Mouse (Mus musculus) midbrain, embryonic 12.5 days (tissue): Measurements from ENCODE around the gene Plau. TPM values are rescaled to one million over a fixed set of nuclear protein-coding genes. Genes with fewer than 3 reads are reported as not detected.

Experiments used
- ATAC-seq: fragments of 200-750 bp; cut with Nextera tagmentation; 2 replicates; pipeline ENCODE4 v1.8.0; 2017; ENCODE audit warnings: low read depth, moderate TSS enrichment, moderate library complexity; ENCODE audit not compliant: low FRiP score
- H3K27ac ChIP-seq: fragments of 300-500 bp; sonication (generic); replicated peaks from 2 replicates; pipeline ENCODE4 v1.5.1; 2016; ENCODE audit warnings: mild to moderate bottlenecking
- H3K27me3 ChIP-seq: fragments of 300-500 bp; sonication (generic); 2 replicates; pipeline ENCODE4 v1.6.1; 2016; ENCODE audit warnings: mild to moderate bottlenecking
- H3K36me3 ChIP-seq: fragments of 300-500 bp; sonication (generic); 2 replicates; pipeline ENCODE4 v1.6.1; 2016
- H3K4me1 ChIP-seq: fragments of 300-500 bp; sonication (generic); 2 replicates; pipeline ENCODE4 v1.6.1; 2016
- H3K4me2 ChIP-seq: fragments of 300-500 bp; sonication (generic); replicated peaks from 2 replicates; pipeline ENCODE4 v1.6.1; 2016; ENCODE audit warnings: mild to moderate bottlenecking, moderate library complexity
- H3K4me3 ChIP-seq: fragments of 300-500 bp; sonication (generic); 2 replicates; pipeline ENCODE4 v1.5.1; 2016; ENCODE audit warnings: mild to moderate bottlenecking
- H3K9ac ChIP-seq: fragments of 300-500 bp; sonication (generic); replicated peaks from 2 replicates; pipeline ENCODE4 v1.6.1; 2016; ENCODE audit warnings: mild to moderate bottlenecking, moderate library complexity
- H3K9me3 ChIP-seq: fragments of 300-500 bp; sonication (generic); 2 replicates; pipeline ENCODE4 v1.6.1; 2016; ENCODE audit warnings: mild to moderate bottlenecking
- WGBS: fragments of 180-500 bp; shearing (Covaris S2); methylation state at CpG from one replicate; pipeline ENCODE4 v1.1.7; 2016; 5-methylcytosine and 5-hydroxymethylcytosine counted together
- polyA plus RNA-seq: library from polyadenylated mRNA; unstranded; fragments of >200 nt; fragmentation: Nextera tagmentation; extraction: Ambion mirVana; gene quantifications from 2 replicates; pipeline ENCODE4 v1.2.1, GENCODE M21; 2016

The Plau gene
- polyA plus RNA-seq, 1 experiment from 2014 or later = 0.29 TPM

GRCm38 (mm10) chr14:20795423-20796152, 40.9 kb upstream of the Plau start:
- no peak overlapping the region for H3K4me2 ChIP-seq
- H3K9me3 ChIP-seq = no peaks in the 10 kb centered on the region
- 43% methylated on average over 7 of the region's 9 CpGs for WGBS
- H3K4me3 ChIP-seq = no peak overlapping the region
- H3K27me3 ChIP-seq = peaks cover 11% of the 10 kb centered on the region
- ATAC-seq = no peak
- no peak overlapping the region for H3K9ac ChIP-seq
- 0 out of 2 replicates have a peak overlapping the region, but pooled peaks have one; percentile 10 for H3K27ac ChIP-seq
- peaks cover 10% of the 10 kb centered on the region for H3K36me3 ChIP-seq
- peaks cover 41% of the 10 kb centered on the region for H3K4me1 ChIP-seq

- Histone ChIP-seq H3K4me2 (no peak overlapping the region), H3K4me3 (no peak overlapping the region), H3K9ac (no peak overlapping the region), H3K4me1 (peaks cover 41% of the 10 kb centered on the region), H3K36me3 (peaks cover 5% of the 10 kb centered on the region; the same call in 1 of the 2 replicates), H3K9me3 (no peaks in the 10 kb centered on the region), H3K27me3 (peaks cover 11% of the 10 kb centered on the region), H3K27ac (no peak overlapping the region)
- 73% methylated on average over 8 of the region's 8 CpGs for WGBS
- no peak for ATAC-seq
These were observed 40.3 kb upstream of the Plau start for GRCm38 (mm10) chr14:20796170-20796569.

- no peak overlapping the region for H3K27ac ChIP-seq
- no peak for ATAC-seq
- no peaks in the 10 kb centered on the region for H3K9me3 ChIP-seq
- H3K4me1 ChIP-seq = peaks cover 39% of the 10 kb centered on the region
- H3K36me3 ChIP-seq = peaks cover under 1% of the 10 kb centered on the region; the same call in 1 of the 2 replicates
- WGBS = 24% methylated on average over 8 of the region's 8 CpGs
- H3K9ac ChIP-seq = no peak overlapping the region
- H3K27me3 ChIP-seq = peaks cover 11% of the 10 kb centered on the region
- no peak overlapping the region for H3K4me2 ChIP-seq
- no peak overlapping the region for H3K4me3 ChIP-seq
These were observed 39.8 kb upstream of the Plau start for GRCm38 (mm10) chr14:20796643-20797042.

GRCm38 (mm10) chr14:20798300-20798699, 38.2 kb upstream of the Plau start:
- peaks cover 25% of the 10 kb centered on the region for H3K4me1 ChIP-seq
- no peak overlapping the region for H3K4me2 ChIP-seq
- H3K9ac ChIP-seq = no peak overlapping the region
- no peak overlapping the region for H3K4me3 ChIP-seq
- no peaks in the 10 kb centered on the region for H3K9me3 ChIP-seq
- H3K36me3 ChIP-seq = no peaks in the 10 kb centered on the region
- WGBS = 83% methylated on average over 6 of the region's 6 CpGs
- no peak for ATAC-seq
- H3K27me3 ChIP-seq = peaks cover 11% of the 10 kb centered on the region
- no peak overlapping the region for H3K27ac ChIP-seq

GRCm38 (mm10) chr14:20798761-20799160, 37.7 kb upstream of the Plau start:
- ATAC-seq = 0 out of 2 replicates have a peak, but pooled peaks have one; percentile 25
- H3K9ac ChIP-seq = no peak overlapping the region
- H3K4me3 ChIP-seq = no peak overlapping the region
- no peak overlapping the region for H3K4me2 ChIP-seq
- 9% methylated on average over 7 of the region's 7 CpGs for WGBS
- H3K9me3 ChIP-seq = no peaks in the 10 kb centered on the region
- H3K36me3 ChIP-seq = no peaks in the 10 kb centered on the region
- H3K27ac ChIP-seq = no peak overlapping the region
- peaks cover 11% of the 10 kb centered on the region for H3K27me3 ChIP-seq
- H3K4me1 ChIP-seq = peaks cover 25% of the 10 kb centered on the region

GRCm38 (mm10) chr14:20802926-20803605, 33.4 kb upstream of the Plau start:
- Histone ChIP-seq H3K27ac (no peak overlapping the region), H3K27me3 (no peaks in the 10 kb centered on the region), H3K4me3 (no peak overlapping the region), H3K9me3 (no peaks in the 10 kb centered on the region), H3K36me3 (no peaks in the 10 kb centered on the region), H3K4me1 (no peaks in the 10 kb centered on the region), H3K4me2 (no peak overlapping the region), H3K9ac (no peak overlapping the region)
- 43% methylated on average over 2 of the region's 2 CpGs for WGBS
- peak; percentile 30; the same call in 1 of the 2 replicates for ATAC-seq

GRCm38 (mm10) chr14:20803606-20803938, 32.9 kb upstream of the Plau start:
- no peak overlapping the region for H3K27ac ChIP-seq
- no peak overlapping the region for H3K4me2 ChIP-seq
- no peak overlapping the region for H3K9ac ChIP-seq
- H3K27me3 ChIP-seq = no peaks in the 10 kb centered on the region
- no peaks in the 10 kb centered on the region for H3K4me1 ChIP-seq
- H3K36me3 ChIP-seq = no peaks in the 10 kb centered on the region
- WGBS = 3% methylated on average over 7 of the region's 7 CpGs
- no peak overlapping the region for H3K4me3 ChIP-seq
- ATAC-seq = peak; percentile 44
- no peaks in the 10 kb centered on the region for H3K9me3 ChIP-seq

- no peak overlapping the region for H3K4me2 ChIP-seq
- 75% methylated on average over 5 of the region's 5 CpGs for WGBS
- no peak for ATAC-seq
These were observed 32.0 kb upstream of the Plau start for GRCm38 (mm10) chr14:20804481-20804880.

GRCm38 (mm10) chr14:20804964-20805672, 31.3 kb upstream of the Plau start:
- Histone ChIP-seq H3K9me3 (no peaks in the 10 kb centered on the region), H3K4me3 (no peak overlapping the region), H3K27me3 (no peaks in the 10 kb centered on the region), H3K27ac (no peak overlapping the region), H3K36me3 (no peaks in the 10 kb centered on the region), H3K4me1 (no peaks in the 10 kb centered on the region), H3K9ac (no peak overlapping the region), H3K4me2 (no peak overlapping the region)
- 81% methylated on average over 9 of the region's 9 CpGs for WGBS
- no peak for ATAC-seq

More at GRCm38 (mm10) chr14:20804481-20804880, 32.0 kb upstream of the Plau start:
- no peak overlapping the region for H3K27ac ChIP-seq
- no peak overlapping the region for H3K4me3 ChIP-seq
- no peaks in the 10 kb centered on the region for H3K27me3 ChIP-seq
- no peaks in the 10 kb centered on the region for H3K36me3 ChIP-seq
- H3K9ac ChIP-seq = no peak overlapping the region
- no peaks in the 10 kb centered on the region for H3K9me3 ChIP-seq
- no peaks in the 10 kb centered on the region for H3K4me1 ChIP-seq

- 87% methylated on average over 14 of the region's 14 CpGs for WGBS
- Histone ChIP-seq H3K9ac (no peak overlapping the region), H3K4me3 (no peak overlapping the region), H3K27ac (no peak overlapping the region), H3K36me3 (no peaks in the 10 kb centered on the region), H3K9me3 (no peaks in the 10 kb centered on the region), H3K4me2 (no peak overlapping the region), H3K27me3 (no peaks in the 10 kb centered on the region), H3K4me1 (no peaks in the 10 kb centered on the region)
- ATAC-seq = no peak
These were observed 30.2 kb upstream of the Plau start for GRCm38 (mm10) chr14:20806116-20806840.

GRCm38 (mm10) chr14:20809349-20809748, 27.1 kb upstream of the Plau start:
- Histone ChIP-seq H3K9ac (no peak overlapping the region), H3K36me3 (no peaks in the 10 kb centered on the region), H3K9me3 (no peaks in the 10 kb centered on the region), H3K4me3 (no peak overlapping the region), H3K27ac (no peak overlapping the region), H3K4me2 (no peak overlapping the region), H3K27me3 (no peaks in the 10 kb centered on the region), H3K4me1 (no peaks in the 10 kb centered on the region)
- ATAC-seq = no peak
- WGBS = 81% methylated on average over 4 of the region's 4 CpGs
